Comparison of ENCODE assay signal across 9 mouse cellular contexts in genomic region chr19:21723911-21724655, GRCm38 (mm10). TPM values are rescaled to one million over a fixed set of nuclear protein-coding genes. Genes with fewer than 3 reads are reported as not detected.
DNase-seq lines count a peak whose midpoint lies in the region; ATAC-seq and TF ChIP-seq lines count a peak whose summit lies in the region.
"Had no signal": no experiment of that assay in that cellular context is flagged by ENCODE, and none has a peak within 500 bp of the region (broad histone marks: within the 10 kb centered on the region; RNA-seq: fewer than 3 reads in every experiment).

No protein-coding gene starts in this region.

- H3K9me3 ChIP-seq in forebrain, embryonic 15.5 days = no peaks in the 10 kb centered on the region
- H3K9me3 ChIP-seq in midbrain, embryonic 13.5 days = no peaks in the 10 kb centered on the region
- H3K9me3 ChIP-seq in heart, embryonic 10.5 days = peaks cover 3% of the 10 kb centered on the region; the same call in 1 of the 2 replicates
- H3K9me3 ChIP-seq: G1E had no signal

- no peak for TF ChIP-seq CTCF in brain, embryonic 14.5 days (IDR thresholded peaks at IDR 0.05; ENCODE audit: borderline replicate concordance, extremely low read depth, insufficient read depth, insufficient read length)

- peak; percentile 97 for ATAC-seq in forebrain, embryonic 15.5 days (replicated peaks)
- ATAC-seq in midbrain, embryonic 13.5 days = peak; percentile 98

- H3K4me3 ChIP-seq in forebrain, embryonic 15.5 days = no peak overlapping the region
- no peak overlapping the region for H3K4me3 ChIP-seq in midbrain, embryonic 13.5 days (replicated peaks)
- no peak overlapping the region for H3K4me3 ChIP-seq in heart, embryonic 10.5 days

- H3K9ac ChIP-seq in forebrain, embryonic 15.5 days (replicated peaks) = no peak overlapping the region
- no peak overlapping the region for H3K9ac ChIP-seq in midbrain, embryonic 13.5 days (replicated peaks)

- no peak overlapping the region for H3K4me2 ChIP-seq in forebrain, embryonic 15.5 days (replicated peaks)
- H3K4me2 ChIP-seq in midbrain, embryonic 13.5 days (replicated peaks) = no peak overlapping the region

- H3K4me1 ChIP-seq in forebrain, embryonic 15.5 days = peaks cover 16% of the 10 kb centered on the region
- peaks cover 16% of the 10 kb centered on the region for H3K4me1 ChIP-seq in midbrain, embryonic 13.5 days (replicated peaks)
- no peaks in the 10 kb centered on the region for H3K4me1 ChIP-seq in heart, embryonic 10.5 days

- H3K27ac ChIP-seq in forebrain, embryonic 15.5 days (replicated peaks) = peak overlapping the region; percentile 70
- H3K27ac ChIP-seq in midbrain, embryonic 13.5 days = peak overlapping the region; percentile 83
- H3K27ac ChIP-seq in heart, embryonic 10.5 days = no peak overlapping the region

- 19% methylated on average over 8 of the region's 8 CpGs for WGBS in forebrain, embryonic 15.5 days
- WGBS in midbrain, embryonic 13.5 days = 21% methylated on average over 8 of the region's 8 CpGs
- 86% methylated on average over 8 of the region's 8 CpGs for WGBS in heart, embryonic 10.5 days

- TF ChIP-seq POLR2A in brain, embryonic 14.5 days (IDR thresholded peaks at IDR 0.05; ENCODE audit: borderline replicate concordance, extremely low read depth, insufficient read depth, insufficient read length, poor library complexity, severe bottlenecking) = no peak

- no peaks in the 10 kb centered on the region for H3K27me3 ChIP-seq in forebrain, embryonic 15.5 days
- H3K27me3 ChIP-seq in midbrain, embryonic 13.5 days = no peaks in the 10 kb centered on the region
- H3K27me3 ChIP-seq in heart, embryonic 10.5 days (ENCODE audit: insufficient read depth, poor library complexity, severe bottlenecking) = no peaks in the 10 kb centered on the region

- H3K36me3 ChIP-seq in forebrain, embryonic 15.5 days = no peaks in the 10 kb centered on the region
- H3K36me3 ChIP-seq in midbrain, embryonic 13.5 days = no peaks in the 10 kb centered on the region
- H3K36me3 ChIP-seq in heart, embryonic 10.5 days = no peaks in the 10 kb centered on the region
- H3K36me3 ChIP-seq: G1E had no signal

- DNase-seq in brain, embryonic 14.5 days (ENCODE audit: low read depth) = peak; percentile 96
- peak; percentile 59 for DNase-seq in layer of hippocampus, adult 9-10 months (ENCODE audit: low spot score)
- DNase-seq in urinary bladder, adult 2 months (ENCODE audit: low spot score) = no peak
- no peak for DNase-seq in heart, embryonic 10.5 days (ENCODE audit: low spot score)
- DNase-seq in thymus, postnatal 36 days = no peak
- no peak for DNase-seq in retina, embryonic 14.5 days (ENCODE audit: low spot score)

RNA-seq across cellular contexts. Expression of gene Cemip2, which starts 54.1 kb away (rescaled TPM):
- polyA plus RNA-seq in brain, embryonic 14.5 days (2012; rRNA removed) = 24.0 and 34.9 TPM in 2 replicates
- 39.3 and 43.0 TPM in 2 replicates for polyA plus RNA-seq in forebrain, embryonic 15.5 days (2015; fragmentation: Nextera tagmentation; extraction: Ambion mirVana)
- polyA plus RNA-seq in midbrain, embryonic 13.5 days (2015; fragmentation: Nextera tagmentation; extraction: Ambion mirVana) = 73.8 and 76.2 TPM in 2 replicates
- 4.5 and 5.5 TPM in 2 replicates for polyA plus RNA-seq in urinary bladder, adult 2 months (2012; rRNA removed)
- polyA plus RNA-seq in heart, embryonic 10.5 days (2016; fragmentation: Nextera tagmentation; extraction: Ambion mirVana) = 63.1 and 110 TPM in 2 replicates

Comparison
In these comparisons a context has a peak if more than half of its experiments do, and no peak if none do; other contexts are left out.
1. DNase-seq: peak in brain, embryonic 14.5 days (single experiment) and layer of hippocampus, adult 9-10 months (single experiment); none in urinary bladder, adult 2 months (single experiment), heart, embryonic 10.5 days (single experiment), thymus, postnatal 36 days (0 of 2) and retina, embryonic 14.5 days (single experiment).